In genomic region chr5:52834386-52834785, GRCm38 (mm10) we compare ENCODE assay signal across 8 mouse cellular contexts. TPM values are rescaled to one million over a fixed set of nuclear protein-coding genes. Genes with fewer than 3 reads are reported as not detected.
A peak's percentile ranks its signal among the peaks of the same experiment; 100 is the strongest.
DNase-seq lines count a peak whose midpoint lies in the region; ATAC-seq and TF ChIP-seq lines count a peak whose summit lies in the region.

No protein-coding gene starts in this region.

- peak overlapping the region; percentile 3 for H3ac ChIP-seq in myocyte (ENCODE audit: control insufficient read depth, insufficient read length)

- no peaks in the 10 kb centered on the region for H3K27me3 ChIP-seq in lung, embryonic 14.5 days (ENCODE audit: insufficient read depth, low read length)
- no peaks in the 10 kb centered on the region for H3K27me3 ChIP-seq in embryonic facial prominence, embryonic 11.5 days (ENCODE audit: control insufficient read depth, insufficient read depth, low read length)
- no peaks in the 10 kb centered on the region for H3K27me3 ChIP-seq in intestine, embryonic 16.5 days (replicated peaks; ENCODE audit: control insufficient read depth, insufficient read depth, low read length)
- H3K27me3 ChIP-seq in myocyte (ENCODE audit: control insufficient read depth, insufficient read depth, insufficient read length), result no peaks in the 10 kb centered on the region

- peaks cover 32% of the 10 kb centered on the region for H3K79me2 ChIP-seq in myocyte (ENCODE audit: control insufficient read depth, insufficient read depth)

- 6% methylated on average over 8 of the region's 8 CpGs for WGBS in lung, embryonic 14.5 days
- 13% methylated on average over 8 of the region's 8 CpGs for WGBS in embryonic facial prominence, embryonic 11.5 days
- WGBS in intestine, embryonic 16.5 days, result 7% methylated on average over 8 of the region's 8 CpGs

- peak overlapping the region; percentile 94 for H3K9ac ChIP-seq in lung, embryonic 14.5 days
- peak overlapping the region; percentile 87 for H3K9ac ChIP-seq in embryonic facial prominence, embryonic 11.5 days (replicated peaks; ENCODE audit: low read length)
- peak overlapping the region; percentile 94 for H3K9ac ChIP-seq in intestine, embryonic 16.5 days (ENCODE audit: low read depth, low read length)

- no peak for TF ChIP-seq POLR2A in myocyte (IDR thresholded peaks at IDR 0.05; ENCODE audit: insufficient read length, low read depth)

- H3K4me3 ChIP-seq in lung, embryonic 14.5 days (ENCODE audit: low read depth, low read length), result peak overlapping the region; percentile 79
- peak overlapping the region; percentile 67 for H3K4me3 ChIP-seq in embryonic facial prominence, embryonic 11.5 days (ENCODE audit: low read depth, low read length)
- H3K4me3 ChIP-seq in intestine, embryonic 16.5 days (ENCODE audit: low read length), result peak overlapping the region; percentile 77
- H3K4me3 ChIP-seq in myocyte, result peak overlapping the region; percentile 64

- ATAC-seq in lung, embryonic 14.5 days (ENCODE audit: insufficient read depth), result no peak
- ATAC-seq in embryonic facial prominence, embryonic 11.5 days (replicated peaks; ENCODE audit: insufficient number of reproducible peaks, low FRiP score, low TSS enrichment, low read depth), result no peak
- no peak for ATAC-seq in intestine, embryonic 16.5 days

- H3K4me1 ChIP-seq in lung, embryonic 14.5 days (ENCODE audit: insufficient read depth), result peaks cover 11% of the 10 kb centered on the region
- H3K4me1 ChIP-seq in embryonic facial prominence, embryonic 11.5 days (ENCODE audit: control insufficient read depth, insufficient read depth, low read length), result no peaks in the 10 kb centered on the region
- H3K4me1 ChIP-seq in intestine, embryonic 16.5 days (ENCODE audit: control insufficient read depth, insufficient read depth, low read length), result peaks cover 4% of the 10 kb centered on the region

- no peak for TF ChIP-seq CTCF in lung, embryonic 14.5 days (IDR thresholded peaks at IDR 0.05; ENCODE audit: low read depth)

- peaks cover 35% of the 10 kb centered on the region for H3K36me3 ChIP-seq in lung, embryonic 14.5 days (ENCODE audit: insufficient read depth)
- H3K36me3 ChIP-seq in embryonic facial prominence, embryonic 11.5 days (replicated peaks; ENCODE audit: control insufficient read depth, insufficient read depth, low read depth, low read length), result no peaks in the 10 kb centered on the region
- no peaks in the 10 kb centered on the region for H3K36me3 ChIP-seq in intestine, embryonic 16.5 days (ENCODE audit: control insufficient read depth, insufficient read depth, low read length)
- peaks cover 21% of the 10 kb centered on the region for H3K36me3 ChIP-seq in myocyte (ENCODE audit: control insufficient read depth, insufficient read depth)

- DNase-seq in lung, embryonic 14.5 days, result no peak
- no peak for DNase-seq in lung, adult 18-20 months
- peak; percentile 9 for DNase-seq in embryonic facial prominence, embryonic 11.5 days (ENCODE audit: low spot score)
- DNase-seq in cerebellum, adult 11-12 months, result no peak
- DNase-seq in adrenal gland, adult 2 months, result no peak
- no peak for DNase-seq in urinary bladder, postnatal 36 days (ENCODE audit: low spot score in 2 of 2)

- H3K27ac ChIP-seq in lung, embryonic 14.5 days (ENCODE audit: low read depth), result peak overlapping the region; percentile 86
- peak overlapping the region; percentile 63 for H3K27ac ChIP-seq in embryonic facial prominence, embryonic 11.5 days (replicated peaks; ENCODE audit: low read depth, low read length)
- H3K27ac ChIP-seq in intestine, embryonic 16.5 days (ENCODE audit: low read length), result peak overlapping the region; percentile 89

- peak overlapping the region; percentile 73 for H3K4me2 ChIP-seq in lung, embryonic 14.5 days
- peak overlapping the region; percentile 62 for H3K4me2 ChIP-seq in embryonic facial prominence, embryonic 11.5 days (ENCODE audit: low read depth, low read length)
- H3K4me2 ChIP-seq in intestine, embryonic 16.5 days (ENCODE audit: low read depth, low read length), result peak overlapping the region; percentile 80
- H3K4me2 ChIP-seq in myocyte (ENCODE audit: low read depth), result peak overlapping the region; percentile 70

- no peaks in the 10 kb centered on the region for H3K9me3 ChIP-seq in lung, embryonic 14.5 days (ENCODE audit: low read depth, low read length)
- no peaks in the 10 kb centered on the region for H3K9me3 ChIP-seq in embryonic facial prominence, embryonic 11.5 days (replicated peaks; ENCODE audit: control insufficient read depth, low read length)
- H3K9me3 ChIP-seq in intestine, embryonic 16.5 days (ENCODE audit: control insufficient read depth, low read length), result no peaks in the 10 kb centered on the region

TF ChIP-seq in myocyte, 11 proteins besides CTCF, POLR2A, EP300 and RAD21:
- TF ChIP-seq SRF (IDR thresholded peaks at IDR 0.05; ENCODE audit: control insufficient read depth, insufficient read length, low read depth), result no peak
- TF ChIP-seq CEBPB (IDR thresholded peaks at IDR 0.05; ENCODE audit: insufficient read depth, poor library complexity, severe bottlenecking), result no peak

RNA-seq across cellular contexts. Expression of gene Anapc4, which starts 0.6 kb away (rescaled TPM):
- 123 and 131 TPM in 2 replicates for polyA plus RNA-seq in lung, embryonic 14.5 days (2014; fragmentation: Nextera tagmentation; extraction: Ambion mirVana)
- polyA plus RNA-seq in embryonic facial prominence, embryonic 11.5 days (2014; fragmentation: Nextera tagmentation; extraction: Ambion mirVana), result 142 and 152 TPM in 2 replicates
- polyA plus RNA-seq in intestine, embryonic 16.5 days (2015; fragmentation: Nextera tagmentation; extraction: Ambion mirVana), result 69.6 and 76.3 TPM in 2 replicates
- 32.2 TPM for polyA plus RNA-seq in myocyte (2012; fragmentation: generic; extraction: Trizol)
- total RNA-seq in adrenal gland, adult 2 months (2021), result 10 to 100 TPM; 48.2 to 72.9 TPM
- polyA plus RNA-seq in adrenal gland, adult 2 months (2012; rRNA removed), result 7.8 and 10.1 TPM in 2 replicates

RNA-seq across cellular contexts. Expression of gene Zcchc4, which starts 59.2 kb away (rescaled TPM):
- polyA plus RNA-seq in lung, embryonic 14.5 days (2014; fragmentation: Nextera tagmentation; extraction: Ambion mirVana), result 16.1 and 17.5 TPM in 2 replicates
- polyA plus RNA-seq in embryonic facial prominence, embryonic 11.5 days (2014; fragmentation: Nextera tagmentation; extraction: Ambion mirVana), result 18.6 and 18.8 TPM in 2 replicates
- polyA plus RNA-seq in intestine, embryonic 16.5 days (2015; fragmentation: Nextera tagmentation; extraction: Ambion mirVana), result 10.8 and 11.6 TPM in 2 replicates
- 5.3 TPM for polyA plus RNA-seq in myocyte (2012; fragmentation: generic; extraction: Trizol)
- 10 to 100 TPM in 1 of 2 experiments, 1 to 10 TPM in 1; 9.6 to 12.2 TPM for total RNA-seq in adrenal gland, adult 2 months (2021)
- polyA plus RNA-seq in adrenal gland, adult 2 months (2012; rRNA removed), result 3.3 and 4.0 TPM in 2 replicates
